Mouse (Mus musculus): ENCODE data around the gene Atl1. TPM values are rescaled to one million over a fixed set of nuclear protein-coding genes. Genes with fewer than 3 reads are reported as not detected.

The Atl1 gene
- total RNA-seq, 2 experiments from 2014 or later = 1.7 to 2.1 TPM

- intact Hi-C loops (cut with DNase I) = no loop called here
- DNase-seq = no peak
Observed at GRCm38 (mm10) chr12:69998186-69998983, 106.0 kb downstream of the Atl1 start.

DNA sequence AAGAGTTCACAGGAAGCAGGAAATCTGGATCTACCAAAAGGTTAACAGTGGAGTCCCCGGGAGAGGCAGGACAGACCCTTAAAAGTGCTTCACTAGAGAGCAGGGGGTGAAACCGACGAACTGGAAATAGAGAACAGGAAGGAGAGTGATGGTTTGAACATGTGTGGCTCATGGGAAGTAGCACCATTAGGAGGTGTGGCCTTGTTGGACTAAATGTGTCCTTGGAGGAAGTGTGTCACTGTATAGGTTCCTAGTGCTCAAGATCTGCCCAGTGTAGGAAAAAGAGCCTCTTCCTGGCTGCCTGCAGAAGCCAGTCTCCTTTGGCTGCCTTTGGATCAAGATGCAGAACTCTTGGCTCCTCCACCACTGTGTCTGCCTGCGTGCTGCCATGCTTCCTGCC, 112.7 kb downstream of the Atl1 start:
- intact Hi-C loops (cut with DNase I) = no loop called here
- no peak for DNase-seq

GRCm38 (mm10) chr12:70010356-70010755, 117.9 kb downstream of the Atl1 start:
- DNase-seq = no peak
- intact Hi-C loops (cut with DNase I) = no loop called here

DNA sequence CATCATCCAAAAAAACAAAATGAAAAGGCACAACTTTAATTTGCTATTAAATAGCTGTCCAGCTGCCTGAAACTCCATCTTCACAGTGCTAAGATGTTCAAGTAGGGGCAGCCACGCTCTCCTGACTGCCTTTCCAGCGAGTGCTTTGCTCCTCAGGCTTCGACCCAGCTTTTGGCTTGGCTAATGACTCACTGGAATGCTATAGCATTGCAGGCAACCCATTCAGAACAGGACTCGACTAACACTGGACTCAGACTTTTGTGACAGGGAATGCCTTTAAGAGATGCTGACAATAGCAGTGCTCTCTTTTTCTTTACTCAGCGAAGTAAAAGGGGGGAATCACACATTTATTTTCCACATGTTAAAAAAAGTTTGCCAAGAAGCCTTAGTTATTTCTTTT, 119.3 kb downstream of the Atl1 start:
- intact Hi-C loops (cut with DNase I) = no loop called here
- no peak for DNase-seq

GRCm38 (mm10) chr12:70015936-70016335, 123.5 kb downstream of the Atl1 start:
- no peak for DNase-seq
- intact Hi-C loops (cut with DNase I) = loop anchor here (5.0 kb wide), 1 partner anchor 54 kb away; no protein-coding TSS in a partner anchor

Other genes starting within 250 kb of the Atl1 start
- gene Sos2, start 210.8 kb upstream of the Atl1 start, total RNA-seq (2021) = 10 to 100 TPM; 39.8 to 40.4 TPM
- gene L2hgdh, start 167.7 kb upstream of the Atl1 start, total RNA-seq (2021) = 10 to 100 TPM; 36.2 to 37.7 TPM
- gene Atp5s, start 167.7 kb upstream of the Atl1 start, total RNA-seq (2021) = 10 to 100 TPM; 16.4 to 19.6 TPM
- gene Cdkl1, start 101.3 kb upstream of the Atl1 start, total RNA-seq (2021) = under 1 TPM; 0.54 to 0.94 TPM
- gene Map4k5, start 586 bp downstream of the Atl1 start, total RNA-seq (2021) = 10 to 100 TPM; 18.2 to 20.5 TPM
- 10 to 100 TPM; 30.1 to 33.8 TPM for gene Sav1, start 94.4 kb downstream of the Atl1 start, total RNA-seq (2021)
- 10 to 100 TPM; 20.8 to 25.2 TPM for gene Nin, start 221.1 kb downstream of the Atl1 start, total RNA-seq (2021)

All from gastrocnemius, postnatal 36 days (tissue).